Mouse (Mus musculus) hindbrain, embryonic 12.5 days (tissue): ENCODE results near the gene Tmem259. TPM values are rescaled to one million over a fixed set of nuclear protein-coding genes. Genes with fewer than 3 reads are reported as not detected.

Source experiments
- ATAC-seq: fragments of 200-750 bp; cut with Nextera tagmentation; 2 replicates; pipeline ENCODE4 v1.8.0; 2017; ENCODE audit warnings: moderate TSS enrichment; ENCODE audit not compliant: low FRiP score
- H3K27ac ChIP-seq: fragments of 300-500 bp; sonication (generic); 2 replicates; pipeline ENCODE4 v1.5.1; 2016; ENCODE audit warnings: mild to moderate bottlenecking
- H3K27me3 ChIP-seq: fragments of 300-500 bp; sonication (generic); 2 replicates; pipeline ENCODE4 v1.6.1; 2016; ENCODE audit warnings: mild to moderate bottlenecking
- H3K36me3 ChIP-seq: fragments of 300-500 bp; sonication (generic); 2 replicates; pipeline ENCODE4 v1.6.1; 2016; ENCODE audit warnings: mild to moderate bottlenecking
- H3K4me1 ChIP-seq: fragments of 300-500 bp; sonication (generic); 2 replicates; pipeline ENCODE4 v1.6.1; 2016
- H3K4me2 ChIP-seq: fragments of 300-500 bp; sonication (generic); replicated peaks from 2 replicates; pipeline ENCODE4 v1.6.1; 2016; ENCODE audit warnings: mild to moderate bottlenecking
- H3K4me3 ChIP-seq: fragments of 300-500 bp; sonication (generic); 2 replicates; pipeline ENCODE4 v1.5.1; 2016; ENCODE audit warnings: mild to moderate bottlenecking
- H3K9ac ChIP-seq: fragments of 300-500 bp; sonication (generic); 2 replicates; pipeline ENCODE4 v1.6.1; 2016; ENCODE audit warnings: mild to moderate bottlenecking, moderate library complexity
- H3K9me3 ChIP-seq: fragments of 300-500 bp; sonication (generic); replicated peaks from 2 replicates; pipeline ENCODE4 v1.6.1; 2016; ENCODE audit warnings: mild to moderate bottlenecking
- WGBS: fragments of 180-500 bp; shearing (Covaris S2); methylation state at CpG from one replicate; pipeline ENCODE4 v1.1.7; 2016; 5-methylcytosine and 5-hydroxymethylcytosine counted together
- polyA plus RNA-seq: library from polyadenylated mRNA; unstranded; fragments of >200 nt; fragmentation: Nextera tagmentation; extraction: Ambion mirVana; gene quantifications from 2 replicates; pipeline ENCODE4 v1.2.1, GENCODE M21; 2016

Tmem259 gene
- polyA plus RNA-seq, 1 experiment from 2014 or later, result 25.5 TPM

GRCm38 (mm10) chr10:79994397-79995115, 10.4 kb upstream of the Tmem259 start:
- Histone ChIP-seq H3K9me3 (0 out of 2 replicates have a peak, but pooled peaks cover 3% of the 10 kb centered on the region), H3K27me3 (peaks cover 28% of the 10 kb centered on the region), H3K9ac (no peak overlapping the region), H3K4me2 (no peak overlapping the region), H3K36me3 (no peaks in the 10 kb centered on the region), H3K4me3 (no peak overlapping the region), H3K4me1 (peaks cover 16% of the 10 kb centered on the region), H3K27ac (no peak overlapping the region)
- ATAC-seq, result no peak
- 91% methylated on average over 16 of the region's 16 CpGs for WGBS

GRCm38 (mm10) chr10:79991548-79991947, 7.4 kb upstream of the Tmem259 start:
- peaks cover 16% of the 10 kb centered on the region for H3K4me1 ChIP-seq
- no peak for ATAC-seq
- no peak overlapping the region for H3K4me3 ChIP-seq
- peaks cover 46% of the 10 kb centered on the region for H3K27me3 ChIP-seq
- H3K27ac ChIP-seq, result no peak overlapping the region
- H3K36me3 ChIP-seq, result no peaks in the 10 kb centered on the region
- H3K9me3 ChIP-seq, result 0 out of 2 replicates have a peak, but pooled peaks cover 3% of the 10 kb centered on the region
- no peak overlapping the region for H3K4me2 ChIP-seq
- 89% methylated on average over 6 of the region's 6 CpGs for WGBS
- H3K9ac ChIP-seq, result no peak overlapping the region

- Histone ChIP-seq H3K4me1 (peaks cover 17% of the 10 kb centered on the region), H3K27me3 (peaks cover 46% of the 10 kb centered on the region), H3K27ac (no peak overlapping the region), H3K9me3 (0 out of 2 replicates have a peak, but pooled peaks cover 3% of the 10 kb centered on the region), H3K4me2 (no peak overlapping the region), H3K36me3 (no peaks in the 10 kb centered on the region), H3K9ac (no peak overlapping the region), H3K4me3 (no peak overlapping the region)
- no peak for ATAC-seq
- 55% methylated on average over 12 of the region's 12 CpGs for WGBS
Observed at GRCm38 (mm10) chr10:79991099-79991498, 7.0 kb upstream of the Tmem259 start.

GRCm38 (mm10) chr10:79989870-79990269, 5.7 kb upstream of the Tmem259 start:
- H3K9me3 ChIP-seq, result 0 out of 2 replicates have a peak, but pooled peaks cover 3% of the 10 kb centered on the region
- peaks cover 46% of the 10 kb centered on the region for H3K27me3 ChIP-seq
- H3K36me3 ChIP-seq, result no peaks in the 10 kb centered on the region
- WGBS, result 15% methylated on average over 15 of the region's 15 CpGs
- H3K4me3 ChIP-seq, result peak overlapping the region; percentile 47
- ATAC-seq, result no peak
- H3K4me2 ChIP-seq, result peak overlapping the region; percentile 56
- peaks cover 22% of the 10 kb centered on the region for H3K4me1 ChIP-seq
- H3K27ac ChIP-seq, result no peak overlapping the region
- no peak overlapping the region for H3K9ac ChIP-seq

- peak overlapping the region; percentile 60 for H3K9ac ChIP-seq
Observed at GRCm38 (mm10) chr10:79989272-79989786, 5.2 kb upstream of the Tmem259 start.

GRCm38 (mm10) chr10:79988506-79989271, 4.6 kb upstream of the Tmem259 start, which contains the start of gene Cnn2:
Gene Cnn2 (plus strand): TSS chr10:79988584.
- peaks cover 22% of the 10 kb centered on the region for H3K4me1 ChIP-seq
- peaks cover 46% of the 10 kb centered on the region for H3K27me3 ChIP-seq
- no peak for ATAC-seq
- H3K27ac ChIP-seq, result peak within 1 kb of the TSS; percentile 35
- peak within 1 kb of the TSS; percentile 56 for H3K4me2 ChIP-seq
- 0 out of 2 replicates have a peak, but pooled peaks cover 3% of the 10 kb centered on the region for H3K9me3 ChIP-seq
- peak within 1 kb of the TSS; percentile 47 for H3K4me3 ChIP-seq
- H3K9ac ChIP-seq, result peak within 1 kb of the TSS; percentile 60
- H3K36me3 ChIP-seq, result no peaks in the 10 kb centered on the region
- 1% methylated on average over 59 of the region's 59 CpGs for WGBS

More at GRCm38 (mm10) chr10:79989272-79989786, 5.2 kb upstream of the Tmem259 start:
- Histone ChIP-seq H3K27me3 (peaks cover 46% of the 10 kb centered on the region), H3K27ac (no peak overlapping the region), H3K36me3 (no peaks in the 10 kb centered on the region), H3K4me2 (peak overlapping the region; percentile 56), H3K9me3 (0 out of 2 replicates have a peak, but pooled peaks cover 3% of the 10 kb centered on the region), H3K4me3 (peak overlapping the region; percentile 47), H3K4me1 (peaks cover 22% of the 10 kb centered on the region)
- 30% methylated on average over 8 of the region's 8 CpGs for WGBS
- no peak for ATAC-seq

- H3K4me1 ChIP-seq, result peaks cover 29% of the 10 kb centered on the region
- H3K27ac ChIP-seq, result peak overlapping the region; percentile 35; the same call in 1 of the 2 replicates
- no peaks in the 10 kb centered on the region for H3K36me3 ChIP-seq
- H3K4me2 ChIP-seq, result peak overlapping the region; percentile 56
- H3K27me3 ChIP-seq, result peaks cover 46% of the 10 kb centered on the region
- peak overlapping the region; percentile 47 for H3K4me3 ChIP-seq
- 0 out of 2 replicates have a peak, but pooled peaks cover 3% of the 10 kb centered on the region for H3K9me3 ChIP-seq
- WGBS, result 7% methylated on average over 27 of the region's 27 CpGs
- no peak for ATAC-seq
- peak overlapping the region; percentile 60 for H3K9ac ChIP-seq
Observed at GRCm38 (mm10) chr10:79987771-79988505, 3.8 kb upstream of the Tmem259 start.

- Histone ChIP-seq H3K4me2 (peak overlapping the region; percentile 24), H3K9ac (no peak overlapping the region), H3K27ac (no peak overlapping the region), H3K4me1 (peaks cover 36% of the 10 kb centered on the region), H3K27me3 (peaks cover 46% of the 10 kb centered on the region), H3K4me3 (no peak overlapping the region; the same call in 1 of the 2 replicates), H3K36me3 (no peaks in the 10 kb centered on the region), H3K9me3 (0 out of 2 replicates have a peak, but pooled peaks cover 3% of the 10 kb centered on the region)
- WGBS, result 4% methylated on average over 11 of the region's 11 CpGs
- no peak for ATAC-seq
Observed at GRCm38 (mm10) chr10:79986963-79987362, 2.8 kb upstream of the Tmem259 start.

- WGBS, result 47% methylated on average over 6 of the region's 6 CpGs
- Histone ChIP-seq H3K36me3 (0 out of 2 replicates have a peak, but pooled peaks cover under 1% of the 10 kb centered on the region), H3K9ac (peak overlapping the region; percentile 64; the same call in 1 of the 2 replicates), H3K4me1 (peaks cover 41% of the 10 kb centered on the region), H3K9me3 (no peaks in the 10 kb centered on the region), H3K27ac (peak overlapping the region; percentile 95), H3K4me3 (peak overlapping the region; percentile 74), H3K27me3 (peaks cover 46% of the 10 kb centered on the region), H3K4me2 (peak overlapping the region; percentile 94)
- no peak for ATAC-seq
Observed at GRCm38 (mm10) chr10:79986232-79986878, 2.2 kb upstream of the Tmem259 start.

- Histone ChIP-seq H3K36me3 (peaks cover 4% of the 10 kb centered on the region; the same call in 1 of the 2 replicates), H3K9ac (peak overlapping the region; percentile 64), H3K4me1 (peaks cover 41% of the 10 kb centered on the region), H3K27me3 (peaks cover 39% of the 10 kb centered on the region), H3K27ac (peak overlapping the region; percentile 95), H3K4me3 (peak overlapping the region; percentile 74), H3K9me3 (no peaks in the 10 kb centered on the region), H3K4me2 (peak overlapping the region; percentile 94)
- 4% methylated on average over 35 of the region's 35 CpGs for WGBS
- no peak for ATAC-seq
Observed at GRCm38 (mm10) chr10:79985334-79986231, 1.5 kb upstream of the Tmem259 start.
